Mouse (Mus musculus): ENCODE measurements around the gene Cplx3. TPM values are rescaled to one million over a fixed set of nuclear protein-coding genes. Genes with fewer than 3 reads are reported as not detected.
A peak's percentile ranks its signal among the peaks of the same experiment; 100 is the strongest.

The Cplx3 gene
- polyA plus RNA-seq, 1 experiment: not detected

- peak overlapping the region; percentile 79 for H3K4me3 ChIP-seq (ENCODE audit: insufficient read depth, low read depth, low read length)
- peaks cover 41% of the 10 kb centered on the region for H3K4me1 ChIP-seq (ENCODE audit: control insufficient read depth, insufficient read depth, insufficient read length, low read length)
- H3K27ac ChIP-seq (replicated peaks; ENCODE audit: low read depth, low read length): peak overlapping the region; percentile 16
Measured at GRCm38 (mm10) chr9:57643169-57643855, 37.2 kb upstream of the Cplx3 start.

DNA sequence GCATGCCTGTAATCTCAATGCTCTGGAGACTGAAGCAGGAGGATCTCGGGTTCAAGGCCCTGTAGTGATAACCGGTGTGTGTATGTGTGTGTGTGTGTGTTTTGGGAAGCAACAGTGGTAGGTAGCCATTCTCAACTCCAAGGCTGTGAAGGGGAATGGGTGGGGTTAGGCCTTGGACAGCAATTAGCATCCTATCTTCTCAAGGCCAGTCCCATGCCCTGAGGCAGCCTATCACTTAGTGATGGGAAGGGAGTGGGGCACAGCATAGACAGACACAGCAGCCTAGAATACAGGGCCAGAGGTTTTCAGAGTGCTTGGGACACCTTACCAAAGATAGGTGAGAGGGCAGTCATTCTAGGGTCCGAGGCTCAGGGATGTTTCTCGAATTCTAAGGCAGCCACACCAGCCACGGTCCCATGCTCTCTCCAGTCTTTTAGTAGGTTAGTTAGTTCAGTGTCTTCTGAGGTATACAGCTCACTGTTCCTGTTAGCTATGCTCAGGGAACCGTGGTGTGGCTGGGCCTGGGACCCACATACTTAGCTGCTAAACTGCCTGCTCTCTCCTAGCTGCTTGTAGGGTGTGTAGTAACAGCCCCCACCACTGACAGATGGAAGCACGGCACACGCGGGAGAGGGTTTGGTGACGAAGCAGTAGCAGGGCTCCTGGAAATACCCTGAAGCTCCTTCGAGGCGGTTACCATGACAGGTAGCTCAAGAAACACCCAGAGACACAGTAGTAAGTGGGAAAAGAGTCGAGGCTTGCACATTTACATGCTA lies 35.9 kb upstream of the Cplx3 start:
- H3K27ac ChIP-seq (replicated peaks; ENCODE audit: low read depth, low read length): peak overlapping the region; percentile 38; the same call in 1 of the 2 replicates
- H3K4me3 ChIP-seq (ENCODE audit: insufficient read depth, low read depth, low read length): no peak overlapping the region
- peaks cover 54% of the 10 kb centered on the region for H3K4me1 ChIP-seq (ENCODE audit: control insufficient read depth, insufficient read depth, insufficient read length, low read length)

DNA sequence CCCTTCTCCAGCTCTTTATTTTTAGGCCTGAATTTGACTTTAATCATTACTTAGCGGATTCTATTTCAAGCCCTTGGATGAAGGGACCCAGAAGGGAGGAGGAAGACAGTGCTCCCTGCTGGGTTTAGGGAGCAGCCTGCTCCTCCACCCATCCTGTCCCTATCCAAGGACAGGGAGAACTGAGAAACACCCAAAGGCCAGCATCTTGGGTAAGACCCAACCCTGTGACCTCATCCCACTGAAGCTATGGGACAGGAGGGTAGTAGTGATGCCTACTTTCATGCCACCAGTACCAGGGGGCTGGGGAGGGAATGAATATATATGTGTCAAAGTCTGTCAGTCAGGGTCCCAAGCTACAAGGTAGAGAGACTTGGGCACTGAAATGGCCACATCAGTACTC lies 34.9 kb upstream of the Cplx3 start:
- Histone ChIP-seq H3K27ac (replicated peaks; ENCODE audit: low read depth, low read length) (peak overlapping the region; percentile 38), H3K4me3 (ENCODE audit: insufficient read depth, low read depth, low read length) (no peak overlapping the region), H3K4me1 (ENCODE audit: control insufficient read depth, insufficient read depth, insufficient read length, low read length) (peaks cover 54% of the 10 kb centered on the region)

DNA sequence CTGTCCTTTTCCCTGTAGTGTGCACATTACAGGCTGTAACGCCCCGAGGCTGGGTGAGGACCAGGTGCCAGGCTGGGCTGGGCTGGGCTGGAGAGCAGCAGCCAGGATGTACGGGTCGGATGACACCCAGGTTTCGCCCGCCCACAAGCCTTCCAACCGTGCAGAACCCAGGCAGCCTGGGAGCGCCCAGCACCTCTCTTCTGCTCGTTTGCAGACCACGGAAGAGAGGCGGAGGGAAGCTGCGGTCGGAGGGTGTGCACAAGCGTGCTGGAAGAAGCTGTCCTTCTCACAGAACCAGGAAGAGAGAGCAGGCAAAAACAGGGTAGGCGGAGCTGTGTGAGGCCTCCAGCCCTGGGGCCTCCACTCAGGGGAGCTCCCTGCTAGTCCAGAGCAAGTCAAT lies 34.3 kb upstream of the Cplx3 start:
- peak overlapping the region; percentile 38 for H3K27ac ChIP-seq (replicated peaks; ENCODE audit: low read depth, low read length)
- peaks cover 54% of the 10 kb centered on the region for H3K4me1 ChIP-seq (ENCODE audit: control insufficient read depth, insufficient read depth, insufficient read length, low read length)
- peak overlapping the region; percentile 13; the same call in 1 of the 2 replicates for H3K4me3 ChIP-seq (ENCODE audit: insufficient read depth, low read depth, low read length)

DNA sequence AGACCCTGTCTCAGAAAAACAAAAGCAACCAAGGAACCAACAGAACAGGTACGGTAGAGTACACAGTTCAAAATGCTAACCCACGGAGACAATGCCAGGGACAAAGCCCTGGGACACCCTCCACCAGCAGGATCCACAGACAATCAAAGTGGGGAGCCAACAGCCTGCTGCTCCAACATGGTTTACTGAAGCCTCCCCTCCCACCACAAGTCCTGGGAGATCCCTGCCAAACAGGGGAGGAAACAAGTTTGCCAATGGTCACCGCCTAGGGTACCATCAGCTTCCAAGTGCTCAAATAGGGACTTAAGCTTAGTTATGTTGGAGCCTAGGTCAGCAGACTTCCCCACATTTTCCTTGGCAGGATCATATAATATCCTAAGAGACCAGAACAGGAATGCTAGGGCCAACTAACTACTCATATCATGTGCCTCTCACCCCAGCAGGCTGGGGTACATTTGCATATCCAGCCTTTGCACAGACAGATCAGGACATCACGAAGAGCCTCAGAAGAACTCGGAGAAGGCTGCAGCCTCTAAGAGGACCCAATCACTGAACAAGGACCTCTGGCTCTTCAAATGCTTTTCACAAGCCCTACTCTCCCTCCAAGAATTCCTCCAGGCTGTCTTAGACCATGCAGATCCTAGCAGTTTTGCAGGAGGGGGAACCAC lies 33.7 kb upstream of the Cplx3 start:
- Histone ChIP-seq H3K4me1 (ENCODE audit: control insufficient read depth, insufficient read depth, insufficient read length, low read length) (peaks cover 54% of the 10 kb centered on the region), H3K27ac (replicated peaks; ENCODE audit: low read depth, low read length) (peak overlapping the region; percentile 38), H3K4me3 (ENCODE audit: insufficient read depth, low read depth, low read length) (peak overlapping the region; percentile 13; the same call in 1 of the 2 replicates)

DNA sequence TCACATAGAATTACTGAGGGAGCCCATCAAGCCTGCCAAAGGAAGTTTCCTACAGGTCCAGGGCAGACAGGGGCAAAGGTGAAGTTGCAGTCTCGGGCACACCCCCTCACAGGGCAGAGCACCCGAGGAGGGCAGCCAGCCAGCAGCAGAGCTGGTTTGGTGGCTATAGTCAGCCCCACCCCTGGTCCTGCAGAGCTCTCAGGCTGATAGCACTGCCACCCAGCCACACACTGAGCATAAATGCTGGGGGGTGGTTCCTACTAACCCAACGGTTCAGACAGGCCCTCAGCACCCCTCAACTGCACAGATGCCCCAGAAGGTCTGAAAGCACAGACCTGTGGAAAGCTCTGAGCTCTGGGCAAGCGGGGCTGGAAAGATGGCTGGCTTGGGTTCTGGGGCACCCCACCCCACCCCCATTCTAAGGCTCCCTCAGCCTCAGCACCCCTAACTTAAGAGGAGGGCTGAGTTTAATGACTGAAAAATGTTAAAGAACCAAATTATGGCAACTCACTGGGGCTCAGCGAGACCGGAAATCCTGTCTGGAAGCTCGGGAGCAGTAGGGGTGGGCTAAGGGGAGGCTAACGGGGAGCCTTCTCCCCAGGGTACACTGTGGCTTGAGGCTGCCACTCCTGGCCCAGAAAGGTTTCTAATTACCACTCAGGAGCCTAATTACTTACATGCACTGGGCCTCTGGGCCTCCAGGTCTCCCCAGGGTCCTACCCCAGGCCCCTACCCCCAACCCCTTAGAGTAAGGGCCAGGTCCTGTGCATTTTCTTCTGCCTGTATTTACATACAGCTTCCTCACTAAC lies 32.8 kb upstream of the Cplx3 start:
- H3K4me1 ChIP-seq (ENCODE audit: control insufficient read depth, insufficient read depth, insufficient read length, low read length): peaks cover 54% of the 10 kb centered on the region
- H3K4me3 ChIP-seq (ENCODE audit: insufficient read depth, low read depth, low read length): no peak overlapping the region
- H3K27ac ChIP-seq (replicated peaks; ENCODE audit: low read depth, low read length): peak overlapping the region; percentile 72

DNA sequence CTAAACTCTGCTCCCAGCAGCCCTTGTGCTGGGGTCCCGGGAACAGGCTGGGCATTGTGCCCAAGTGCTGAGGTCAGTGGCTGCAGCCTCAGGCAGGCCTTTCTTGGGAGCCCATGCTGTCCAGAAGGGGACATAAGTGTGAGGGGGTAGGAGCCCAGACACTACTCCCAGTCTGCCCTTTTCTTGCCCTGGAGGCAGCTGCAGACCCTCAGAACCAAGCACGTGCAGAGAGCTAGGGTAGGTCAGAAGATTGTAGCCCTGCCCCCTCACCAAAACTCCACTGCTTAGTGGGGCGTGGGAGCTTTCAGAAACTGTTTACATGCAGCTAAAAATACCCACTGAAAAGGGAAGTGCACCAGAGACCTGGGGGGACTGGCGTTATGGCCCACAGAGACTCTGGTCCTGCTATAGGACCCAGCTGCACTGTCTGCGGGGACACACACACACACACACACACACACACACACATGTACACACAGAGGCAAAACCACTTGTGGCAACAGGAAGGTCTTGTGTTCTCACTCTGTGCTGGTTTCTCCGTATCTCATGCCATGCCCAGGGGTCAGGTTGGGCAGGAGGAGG lies 31.8 kb upstream of the Cplx3 start:
- Histone ChIP-seq H3K4me1 (ENCODE audit: control insufficient read depth, insufficient read depth, insufficient read length, low read length) (peaks cover 46% of the 10 kb centered on the region), H3K27ac (replicated peaks; ENCODE audit: low read depth, low read length) (peak overlapping the region; percentile 72), H3K4me3 (ENCODE audit: insufficient read depth, low read depth, low read length) (no peak overlapping the region)

- Histone ChIP-seq H3K4me3 (ENCODE audit: insufficient read depth, low read depth, low read length) (no peak overlapping the region), H3K4me1 (ENCODE audit: control insufficient read depth, insufficient read depth, insufficient read length, low read length) (peaks cover 46% of the 10 kb centered on the region)
Measured at GRCm38 (mm10) chr9:57637272-57637671, 31.2 kb upstream of the Cplx3 start.

GRCm38 (mm10) chr9:57633481-57634024 lies 27.5 kb upstream of the Cplx3 start:
- no peak overlapping the region for H3K4me3 ChIP-seq (ENCODE audit: insufficient read depth, low read depth, low read length)
- no peak overlapping the region for H3K27ac ChIP-seq (replicated peaks; ENCODE audit: low read depth, low read length)
- H3K4me1 ChIP-seq (ENCODE audit: control insufficient read depth, insufficient read depth, insufficient read length, low read length): peaks cover 16% of the 10 kb centered on the region

More at GRCm38 (mm10) chr9:57637272-57637671, 31.2 kb upstream of the Cplx3 start:
- peak overlapping the region; percentile 49; the same call in 1 of the 2 replicates for H3K27ac ChIP-seq (replicated peaks; ENCODE audit: low read depth, low read length)

GRCm38 (mm10) chr9:57629118-57629874 lies 23.2 kb upstream of the Cplx3 start:
- Histone ChIP-seq H3K27ac (replicated peaks; ENCODE audit: low read depth, low read length) (no peak overlapping the region), H3K4me3 (ENCODE audit: insufficient read depth, low read depth, low read length) (no peak overlapping the region), H3K4me1 (ENCODE audit: control insufficient read depth, insufficient read depth, insufficient read length, low read length) (no peaks in the 10 kb centered on the region)

- H3K4me1 ChIP-seq (ENCODE audit: control insufficient read depth, insufficient read depth, insufficient read length, low read length): no peaks in the 10 kb centered on the region
Measured at GRCm38 (mm10) chr9:57628717-57629116, 22.6 kb upstream of the Cplx3 start.

GRCm38 (mm10) chr9:57627892-57628291 lies 21.8 kb upstream of the Cplx3 start:
- Histone ChIP-seq H3K4me3 (ENCODE audit: insufficient read depth, low read depth, low read length) (no peak overlapping the region), H3K27ac (replicated peaks; ENCODE audit: low read depth, low read length) (no peak overlapping the region), H3K4me1 (ENCODE audit: control insufficient read depth, insufficient read depth, insufficient read length, low read length) (no peaks in the 10 kb centered on the region)

More at GRCm38 (mm10) chr9:57628717-57629116, 22.6 kb upstream of the Cplx3 start:
- H3K27ac ChIP-seq (replicated peaks; ENCODE audit: low read depth, low read length): no peak overlapping the region
- H3K4me3 ChIP-seq (ENCODE audit: insufficient read depth, low read depth, low read length): no peak overlapping the region

DNA sequence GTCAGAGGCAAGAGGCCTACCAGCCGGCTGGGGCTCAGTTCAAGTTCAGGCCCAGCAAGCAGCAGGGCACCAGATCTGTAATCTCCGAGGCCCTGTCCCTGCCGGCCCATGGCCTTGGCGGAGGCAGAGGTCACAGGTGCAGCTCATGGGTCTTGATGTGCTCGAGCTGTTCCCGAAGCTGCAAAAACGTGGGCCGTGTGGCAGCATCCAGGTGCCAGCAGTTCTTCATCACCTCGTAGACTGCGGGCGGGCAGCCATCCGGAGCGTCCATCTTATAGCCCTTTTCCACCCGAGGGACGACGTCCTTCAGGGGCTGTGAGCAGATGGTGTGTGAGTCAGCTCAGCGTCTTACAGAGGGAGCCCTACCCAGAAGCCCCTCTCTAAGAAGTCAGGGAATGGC lies 21.1 kb upstream of the Cplx3 start:
- Histone ChIP-seq H3K4me1 (ENCODE audit: control insufficient read depth, insufficient read depth, insufficient read length, low read length) (no peaks in the 10 kb centered on the region), H3K4me3 (ENCODE audit: insufficient read depth, low read depth, low read length) (no peak overlapping the region), H3K27ac (replicated peaks; ENCODE audit: low read depth, low read length) (no peak overlapping the region)

Measured in brown adipose tissue, adult 24 weeks (tissue).